Mouse (Mus musculus) heart, embryonic 11.5 days (tissue): ENCODE results near the gene Btla. TPM values are rescaled to one million over a fixed set of nuclear protein-coding genes. Genes with fewer than 3 reads are reported as not detected.

ENCODE experiments used
- ATAC-seq: fragments of 200-750 bp; cut with Nextera tagmentation; replicated peaks from 2 replicates; pipeline ENCODE4 v1.8.0; 2017; ENCODE audit warnings: moderate library complexity; ENCODE audit not compliant: insufficient number of reproducible peaks, low FRiP score, low TSS enrichment
- H3K27ac ChIP-seq: fragments of 300-500 bp; sonication (generic); 2 replicates; pipeline ENCODE4 v1.5.1; 2014; ENCODE audit warnings: mild to moderate bottlenecking, low read depth, low read length
- H3K27me3 ChIP-seq: fragments of 300-500 bp; sonication (generic); 2 replicates; pipeline ENCODE4 v1.6.1; 2014; ENCODE audit warnings: mild to moderate bottlenecking, low read length, mixed read lengths; ENCODE audit not compliant: control insufficient read depth, insufficient read depth
- H3K36me3 ChIP-seq: fragments of 300-500 bp; sonication (generic); 2 replicates; pipeline ENCODE4 v1.6.1; 2014; ENCODE audit warnings: mild to moderate bottlenecking, low read length, moderate library complexity, mixed read lengths; ENCODE audit not compliant: control insufficient read depth, insufficient read depth
- H3K4me1 ChIP-seq: fragments of 300-500 bp; sonication (generic); 2 replicates; pipeline ENCODE4 v1.6.1; 2014; ENCODE audit warnings: low read length; ENCODE audit not compliant: control insufficient read depth, insufficient read depth
- H3K4me2 ChIP-seq: fragments of 300-500 bp; sonication (generic); 2 replicates; pipeline ENCODE4 v1.6.1; 2014; ENCODE audit warnings: mild to moderate bottlenecking, moderate library complexity
- H3K4me3 ChIP-seq: fragments of 300-500 bp; sonication (generic); 2 replicates; pipeline ENCODE4 v1.5.1; 2014; ENCODE audit warnings: low read depth, low read length
- H3K9ac ChIP-seq: fragments of 300-500 bp; sonication (generic); 2 replicates; pipeline ENCODE4 v1.6.1; 2014; ENCODE audit warnings: mild to moderate bottlenecking, low read depth, low read length, moderate library complexity
- H3K9me3 ChIP-seq: fragments of 300-500 bp; sonication (generic); replicated peaks from 2 replicates; pipeline ENCODE4 v1.6.1; 2016; ENCODE audit warnings: low read length; ENCODE audit not compliant: control insufficient read depth
- WGBS: fragments of 180-500 bp; shearing (Covaris S2); extraction: QIAGEN DNeasy Blood & Tissue Kit; methylation state at CpG from one replicate; pipeline ENCODE4 v1.1.7; 2014; ENCODE audit not compliant: insufficient replicate concordance; 5-methylcytosine and 5-hydroxymethylcytosine counted together
- polyA plus RNA-seq: library from polyadenylated mRNA; unstranded; fragments of >200 nt; fragmentation: Nextera tagmentation; extraction: Ambion mirVana; gene quantifications from 2 replicates; pipeline ENCODE4 v1.2.1, GENCODE M21; 2014

The Btla gene
- polyA plus RNA-seq, 1 experiment from 2014 or later = not detected

- no peaks in the 10 kb centered on the region for H3K27me3 ChIP-seq
- no peaks in the 10 kb centered on the region for H3K36me3 ChIP-seq
- no peaks in the 10 kb centered on the region for H3K9me3 ChIP-seq
- no peak for ATAC-seq
- no peak overlapping the region for H3K4me3 ChIP-seq
- no peaks in the 10 kb centered on the region for H3K4me1 ChIP-seq
- H3K27ac ChIP-seq = no peak overlapping the region
- H3K9ac ChIP-seq = no peak overlapping the region
- no peak overlapping the region for H3K4me2 ChIP-seq
Measured at GRCm38 (mm10) chr16:45250317-45250716, 26.2 kb downstream of the Btla start.

DNA sequence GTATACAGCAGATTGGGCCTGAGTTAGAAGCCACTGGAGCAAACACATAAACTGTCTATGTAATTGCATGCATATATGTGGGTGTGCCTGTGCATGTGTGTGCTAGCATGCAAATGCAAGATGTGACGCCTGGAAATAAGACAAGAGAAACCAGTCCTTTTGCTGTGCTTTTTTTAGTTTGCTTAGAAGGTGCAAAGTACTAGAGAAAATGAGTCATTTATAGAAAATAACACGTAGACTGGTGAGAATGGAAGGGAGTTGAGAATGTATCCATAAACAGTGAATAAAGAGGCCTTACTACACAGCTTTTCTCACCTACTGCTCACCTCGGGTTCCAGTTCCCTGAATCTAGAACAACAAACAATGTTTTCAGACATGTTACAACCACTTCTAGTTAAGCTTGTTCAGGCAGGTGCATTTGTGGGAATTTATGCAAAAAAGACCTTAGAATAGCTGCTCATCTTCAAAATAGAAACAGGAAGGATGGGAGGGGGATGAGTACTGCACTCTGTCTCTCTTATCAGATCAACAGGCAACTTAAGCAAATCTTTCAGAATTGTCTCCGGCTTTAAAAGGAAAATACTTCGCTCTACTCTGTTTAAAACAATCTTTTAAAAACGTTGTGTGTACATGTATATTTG is 27.8 kb downstream of the Btla start:
- 69% methylated on average over 6 of the region's 6 CpGs for WGBS
- no peaks in the 10 kb centered on the region for H3K4me1 ChIP-seq
- no peak overlapping the region for H3K9ac ChIP-seq
- no peak overlapping the region for H3K4me2 ChIP-seq
- H3K27ac ChIP-seq = no peak overlapping the region
- no peak for ATAC-seq
- H3K4me3 ChIP-seq = no peak overlapping the region
- no peaks in the 10 kb centered on the region for H3K27me3 ChIP-seq
- H3K36me3 ChIP-seq = no peaks in the 10 kb centered on the region
- no peaks in the 10 kb centered on the region for H3K9me3 ChIP-seq

DNA sequence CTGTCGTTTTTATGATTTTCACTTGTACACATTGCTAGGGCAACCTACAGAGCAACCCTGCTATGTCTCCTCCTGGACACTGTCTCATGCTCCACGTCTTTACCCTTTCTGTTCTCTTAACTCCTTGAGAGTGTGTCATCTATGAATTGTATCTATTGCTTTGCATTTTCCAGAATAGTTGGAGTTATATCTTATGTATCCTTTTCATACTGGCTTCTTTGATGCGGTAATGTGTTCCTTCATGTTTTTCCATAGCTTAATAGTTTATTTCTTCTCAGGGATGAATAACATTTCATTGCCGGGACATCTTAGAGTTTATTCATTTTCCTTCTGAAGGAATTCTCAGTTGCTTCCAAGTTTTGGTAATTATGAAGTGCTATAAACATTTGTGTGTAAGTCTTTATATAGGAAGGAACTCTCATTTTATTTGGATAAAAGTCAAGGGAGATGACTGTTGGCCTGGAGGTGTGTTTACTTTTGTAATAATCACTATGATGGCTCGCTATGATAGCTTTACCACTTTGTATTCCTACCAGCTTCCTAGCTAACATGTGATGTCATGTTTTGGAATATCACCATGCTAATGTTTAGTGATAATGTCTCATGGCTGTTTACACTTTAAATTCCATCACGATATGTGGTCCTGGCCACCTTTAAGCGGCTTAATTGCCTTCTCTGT is 31.2 kb downstream of the Btla start:
- no peaks in the 10 kb centered on the region for H3K36me3 ChIP-seq
- no peak overlapping the region for H3K4me3 ChIP-seq
- no peaks in the 10 kb centered on the region for H3K9me3 ChIP-seq
- H3K9ac ChIP-seq = no peak overlapping the region
- H3K27me3 ChIP-seq = no peaks in the 10 kb centered on the region
- no peak overlapping the region for H3K27ac ChIP-seq
- no peak for ATAC-seq
- WGBS = 79% methylated on average over 7 of the region's 7 CpGs
- H3K4me2 ChIP-seq = no peak overlapping the region
- H3K4me1 ChIP-seq = no peaks in the 10 kb centered on the region

DNA sequence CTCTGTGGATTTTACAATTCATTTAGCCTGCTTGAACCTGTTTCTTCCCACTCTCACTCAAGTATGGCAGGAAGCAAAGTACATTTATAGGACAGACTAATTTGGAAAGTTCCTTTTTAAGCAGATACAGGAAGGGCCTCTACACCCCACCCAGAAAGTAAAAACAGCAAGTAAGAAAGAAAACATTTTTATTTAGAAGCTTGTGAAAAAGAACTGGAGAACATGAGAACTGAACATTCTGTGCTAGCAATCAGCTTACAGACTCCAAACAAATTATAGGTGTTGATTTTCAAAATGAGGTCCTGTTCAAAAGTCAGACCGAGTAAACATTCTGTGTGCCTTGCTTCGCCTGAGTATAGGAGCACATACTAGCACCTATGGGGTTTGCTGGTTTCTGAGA is 32.8 kb downstream of the Btla start:
- H3K27me3 ChIP-seq = no peaks in the 10 kb centered on the region
- H3K27ac ChIP-seq = no peak overlapping the region
- no peaks in the 10 kb centered on the region for H3K36me3 ChIP-seq
- no peaks in the 10 kb centered on the region for H3K9me3 ChIP-seq
- H3K4me3 ChIP-seq = no peak overlapping the region
- ATAC-seq = no peak
- H3K9ac ChIP-seq = no peak overlapping the region
- no peak overlapping the region for H3K4me2 ChIP-seq
- H3K4me1 ChIP-seq = no peaks in the 10 kb centered on the region
- 81% methylated on average over 2 of the region's 2 CpGs for WGBS

DNA sequence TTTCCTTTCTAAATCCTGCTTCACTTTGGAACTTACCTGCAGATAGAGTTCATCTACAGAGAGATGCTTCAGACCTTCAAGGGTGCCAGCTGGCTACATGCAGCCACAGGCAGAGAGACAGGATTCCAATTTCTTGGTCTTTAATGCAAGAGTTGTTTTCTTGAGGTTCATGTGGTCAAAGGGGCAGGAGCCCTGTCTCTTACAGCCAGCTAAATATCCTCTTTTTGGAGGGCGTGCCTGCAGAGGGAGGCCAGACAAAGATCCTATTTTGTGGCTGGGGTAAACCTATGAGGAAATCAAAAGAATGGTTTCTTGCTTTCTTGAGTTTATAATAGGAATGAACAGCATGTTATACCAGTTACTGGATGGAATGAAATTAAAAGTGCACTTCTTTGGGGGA is 33.5 kb downstream of the Btla start:
- no peak for ATAC-seq
- WGBS = 77% methylated on average over 1 of the region's 1 CpGs
- no peaks in the 10 kb centered on the region for H3K36me3 ChIP-seq

DNA sequence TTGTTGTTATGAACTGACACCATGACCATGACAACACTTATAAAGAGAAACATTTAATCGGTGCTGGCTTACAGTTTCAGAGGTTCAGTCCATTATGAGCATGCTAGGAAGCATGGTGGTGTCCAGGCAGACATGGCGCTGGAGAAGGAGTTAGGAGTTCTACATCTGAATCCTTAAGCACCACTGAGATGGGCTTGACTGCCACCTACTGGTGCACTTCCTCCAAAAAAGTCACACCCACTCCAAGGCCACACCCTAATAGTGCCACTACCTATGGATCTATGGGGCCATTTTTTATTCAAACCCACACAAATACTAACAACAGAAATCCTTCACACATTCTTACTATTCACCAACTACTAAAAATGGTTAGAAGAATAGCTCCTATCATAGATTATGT is 35.5 kb downstream of the Btla start:
- 80% methylated on average over 2 of the region's 2 CpGs for WGBS
- no peak for ATAC-seq
- H3K27ac ChIP-seq = no peak overlapping the region

More for the DNA sequence above, 33.5 kb downstream of the Btla start:
- Histone ChIP-seq H3K4me2 (no peak overlapping the region), H3K9me3 (no peaks in the 10 kb centered on the region), H3K27me3 (no peaks in the 10 kb centered on the region), H3K4me3 (no peak overlapping the region), H3K27ac (no peak overlapping the region), H3K9ac (no peak overlapping the region), H3K4me1 (no peaks in the 10 kb centered on the region)

DNA sequence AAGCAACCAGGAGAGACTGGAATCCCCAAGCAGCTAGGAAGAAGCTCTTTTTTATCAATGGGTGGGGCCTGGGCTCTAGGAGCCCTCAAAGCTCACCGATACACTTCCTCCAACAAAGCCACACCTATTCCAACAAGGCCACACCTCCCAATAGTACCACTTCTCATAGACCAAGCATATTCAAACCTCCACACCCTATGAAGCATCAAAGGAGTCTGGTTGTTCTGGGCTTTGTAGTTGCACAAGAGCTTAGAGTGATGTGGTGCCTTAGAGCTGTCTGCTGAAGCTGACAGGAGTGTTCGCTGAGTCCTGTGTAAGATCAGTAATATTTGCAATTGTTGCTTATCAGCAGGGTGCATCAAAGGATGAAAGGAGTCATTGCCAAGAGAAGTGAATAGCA is 37.2 kb downstream of the Btla start:
- Histone ChIP-seq H3K4me2 (no peak overlapping the region), H3K36me3 (no peaks in the 10 kb centered on the region), H3K9ac (no peak overlapping the region), H3K27ac (no peak overlapping the region), H3K9me3 (no peaks in the 10 kb centered on the region), H3K4me1 (no peaks in the 10 kb centered on the region), H3K27me3 (no peaks in the 10 kb centered on the region), H3K4me3 (no peak overlapping the region)
- no peak for ATAC-seq
- WGBS = 74% methylated on average over 2 of the region's 2 CpGs

More for the DNA sequence above, 35.5 kb downstream of the Btla start:
- Histone ChIP-seq H3K27me3 (no peaks in the 10 kb centered on the region), H3K4me3 (no peak overlapping the region), H3K9ac (no peak overlapping the region), H3K4me2 (no peak overlapping the region), H3K9me3 (no peaks in the 10 kb centered on the region), H3K4me1 (no peaks in the 10 kb centered on the region), H3K36me3 (no peaks in the 10 kb centered on the region)

GRCm38 (mm10) chr16:45262051-45262450 is 37.9 kb downstream of the Btla start:
- no peak overlapping the region for H3K27ac ChIP-seq
- no peak overlapping the region for H3K4me3 ChIP-seq
- no peaks in the 10 kb centered on the region for H3K27me3 ChIP-seq
- ATAC-seq = no peak
- no peak overlapping the region for H3K4me2 ChIP-seq
- no peaks in the 10 kb centered on the region for H3K36me3 ChIP-seq
- H3K9ac ChIP-seq = no peak overlapping the region
- H3K9me3 ChIP-seq = no peaks in the 10 kb centered on the region
- H3K4me1 ChIP-seq = no peaks in the 10 kb centered on the region

DNA sequence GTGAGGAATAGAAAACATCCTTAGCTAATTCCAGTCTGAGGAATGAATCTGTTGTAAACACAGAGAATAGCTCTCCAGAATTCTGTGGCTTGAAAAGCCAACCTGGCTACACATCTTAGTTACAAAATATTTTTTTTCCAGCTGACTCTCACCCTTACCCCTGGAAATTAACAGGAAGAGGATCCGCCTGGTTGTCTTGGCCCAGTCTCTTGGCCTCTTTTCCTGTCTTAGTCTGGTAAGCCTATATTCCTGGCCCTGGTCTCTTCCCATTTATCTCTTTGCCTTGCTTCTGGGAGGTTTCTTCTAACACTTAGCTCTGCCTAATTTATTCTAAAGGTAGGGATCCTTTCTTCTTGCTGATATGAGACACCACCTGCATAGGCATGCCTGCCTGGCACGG is 45.8 kb downstream of the Btla start:
- Histone ChIP-seq H3K4me2 (no peak overlapping the region), H3K36me3 (no peaks in the 10 kb centered on the region), H3K4me3 (no peak overlapping the region), H3K9ac (no peak overlapping the region), H3K27me3 (no peaks in the 10 kb centered on the region), H3K9me3 (no peaks in the 10 kb centered on the region), H3K4me1 (no peaks in the 10 kb centered on the region), H3K27ac (no peak overlapping the region)
- ATAC-seq = no peak
- WGBS = 66% methylated on average over 2 of the region's 2 CpGs
